Mouse (Mus musculus): ENCODE measurements around the gene Mtx2. TPM values are rescaled to one million over a fixed set of nuclear protein-coding genes. Genes with fewer than 3 reads are reported as not detected.

Mtx2 gene
- 29.1 and 31.6 TPM in 2 replicates for polyA plus RNA-seq (2012; rRNA removed)

GRCm38 (mm10) chr2:74825730-74826430, at the start of gene Mtx2:
TSS of gene Mtx2 (plus strand) at chr2:74825803.

Other genes with a start within 250 kb of the Mtx2 start
- gene Lnpk, start 246.4 kb upstream of the Mtx2 start, polyA plus RNA-seq (2012; rRNA removed) = 5.0 and 5.2 TPM in 2 replicates
- gene Evx2, start 166.2 kb upstream of the Mtx2 start, polyA plus RNA-seq (2012; rRNA removed) = not detected in 2 replicates
- gene Hoxd13, start 157.5 kb upstream of the Mtx2 start, polyA plus RNA-seq (2012; rRNA removed) = not detected in 2 replicates
- gene Hoxd12, start 150.8 kb upstream of the Mtx2 start, polyA plus RNA-seq (2012; rRNA removed) = not detected in 2 replicates
- not detected in 2 replicates for gene Hoxd11, start 146.2 kb upstream of the Mtx2 start, polyA plus RNA-seq (2012; rRNA removed)
- not detected in 2 replicates for gene Hoxd10, start 133.9 kb upstream of the Mtx2 start, polyA plus RNA-seq (2012; rRNA removed)
- gene Hoxd9, start 128.1 kb upstream of the Mtx2 start, polyA plus RNA-seq (2012; rRNA removed) = not detected in 2 replicates
- 0.02 and 0.05 TPM in 2 replicates for gene Hoxd8, start 121.2 kb upstream of the Mtx2 start, polyA plus RNA-seq (2012; rRNA removed)
- gene Hoxd3, start 113.9 kb upstream of the Mtx2 start, polyA plus RNA-seq (2012; rRNA removed) = 0.01 TPM in 1 of 2 replicates, not detected in the other
- gene Hoxd4, start 113.9 kb upstream of the Mtx2 start, polyA plus RNA-seq (2012; rRNA removed) = 0.05 and 0.06 TPM in 2 replicates
- 0.01 TPM in 2 replicates for gene Gm28230, start 99.1 kb upstream of the Mtx2 start, polyA plus RNA-seq (2012; rRNA removed)
- not detected in 2 replicates for gene Hoxd1, start 62.8 kb upstream of the Mtx2 start, polyA plus RNA-seq (2012; rRNA removed)